Mouse (Mus musculus) CH12.LX (cell line): ENCODE measurements around the gene Plcb1.

Experiments used
- CHD2 ChIP-seq: IDR thresholded peaks from 2 replicates; pipeline ENCODE4 v1.6.1; 2011; ENCODE audit warnings: low read length, improper control_type of control experiment
- CTCF ChIP-seq, 2 experiments: IDR thresholded peaks in 1 of 2; conservative IDR thresholded peaks in 1 of 2; 2 replicates each; pipeline ENCODE4 v1.5.1; 2011 to 2012; ENCODE audit warnings: low read depth in 2 of 2, low read length in 2 of 2, improper control_type of control experiment in 1 of 2, inconsistent platforms in 1 of 2, mild to moderate bottlenecking in 1 of 2, moderate library complexity in 1 of 2
- EP300 ChIP-seq: IDR thresholded peaks from 2 replicates; pipeline ENCODE4 v1.6.1; 2011; ENCODE audit warnings: low read length, improper control_type of control experiment
- GABPA ChIP-seq: IDR thresholded peaks from 2 replicates; pipeline ENCODE4 v1.6.1; 2012; ENCODE audit warnings: low read depth, low read length, improper control_type of control experiment, inconsistent platforms; ENCODE audit not compliant: insufficient replicate concordance
- MAFK ChIP-seq: IDR thresholded peaks from 2 replicates; pipeline ENCODE4 v1.6.1; 2011; ENCODE audit warnings: low read length, improper control_type of control experiment; ENCODE audit not compliant: insufficient replicate concordance
- MXI1 ChIP-seq: IDR thresholded peaks from 2 replicates; pipeline ENCODE4 v1.6.1; 2011; ENCODE audit warnings: mild to moderate bottlenecking, low read depth, low read length, improper control_type of control experiment
- POLR2A ChIP-seq: IDR thresholded peaks from 2 replicates; pipeline ENCODE4 v1.6.1; 2011; ENCODE audit warnings: low read depth, mild to moderate bottlenecking, improper control_type of control experiment, low read length
- RAD21 ChIP-seq: IDR thresholded peaks from 2 replicates; pipeline ENCODE4 v1.6.1; 2011; ENCODE audit warnings: low read depth, mild to moderate bottlenecking, low read length, improper control_type of control experiment, moderate library complexity

GRCm38 (mm10) chr2:134844391-134845238, 58.7 kb downstream of the Plcb1 start:
- no peak for TF ChIP-seq POLR2A
- TF ChIP-seq EP300 = no peak
- TF ChIP-seq GABPA = no peak
- no peak for TF ChIP-seq MAFK
- TF ChIP-seq CHD2 = no peak
- TF ChIP-seq CTCF (conservative IDR thresholded peaks at IDR 0.05 in 1 of 2, IDR thresholded peaks at IDR 0.05 in 1 of 2; ENCODE audit: low read depth in 2 of 2, low read length in 2 of 2) = no peak
- TF ChIP-seq RAD21 = no peak
- TF ChIP-seq MXI1 = no peak
